In the genomic region with DNA sequence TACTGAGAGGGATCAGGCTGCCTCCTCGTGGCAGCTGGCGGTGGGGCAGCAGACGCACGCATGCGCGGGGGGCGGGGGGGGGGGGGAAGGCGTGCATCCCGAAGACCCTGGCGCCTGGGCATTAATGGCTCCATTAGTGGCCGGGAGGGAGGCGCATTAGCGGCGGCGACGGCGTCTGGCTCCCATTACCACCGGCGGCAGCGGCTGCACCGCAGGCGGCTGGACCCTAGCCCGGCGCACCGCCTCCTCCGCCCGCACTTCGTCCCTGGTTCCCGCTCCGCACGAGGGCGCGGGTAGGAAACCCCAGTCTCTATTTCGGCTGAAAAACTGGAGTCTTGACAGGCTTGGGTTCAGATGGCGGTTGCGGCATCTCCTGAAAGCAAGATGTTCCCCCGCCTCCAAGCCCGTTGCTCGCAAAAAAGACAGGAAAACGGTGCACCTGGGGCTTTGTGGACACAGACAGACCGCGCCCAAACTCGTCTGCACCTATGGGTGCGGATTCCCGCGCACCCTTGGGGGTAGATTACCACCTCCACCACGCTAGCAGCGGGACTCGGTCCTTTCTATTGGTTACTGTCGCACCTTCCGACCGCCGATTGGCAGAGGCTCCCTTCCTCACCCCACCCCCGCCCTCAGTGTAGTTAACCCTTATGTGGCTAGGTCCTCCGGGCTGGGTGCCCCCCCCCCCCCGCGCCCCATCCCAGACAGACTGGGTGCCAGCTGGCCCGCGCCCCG, we compare ENCODE assay signal across 9 mouse cellular contexts. TPM values are rescaled to one million over a fixed set of nuclear protein-coding genes. Genes with fewer than 3 reads are reported as not detected.
DNase-seq lines count a peak whose midpoint lies in the region; ATAC-seq and TF ChIP-seq lines count a peak whose summit lies in the region.
"Had no signal": no experiment of that assay in that cellular context is flagged by ENCODE, and none has a peak within 500 bp of the region (broad histone marks: within the 10 kb centered on the region; RNA-seq: fewer than 3 reads in every experiment).

No protein-coding gene starts in this region.

- TF ChIP-seq CTCF in E14TG2a.4 (conservative IDR thresholded peaks at IDR 0.05; ENCODE audit: low read length) = 0 out of 2 replicates have a peak, but pooled peaks have one; percentile 14
- TF ChIP-seq CTCF in liver, postnatal 0 days (IDR thresholded peaks at IDR 0.05; ENCODE audit: low read depth) = peak; percentile 73
- peak; percentile 74 for TF ChIP-seq CTCF in stomach, postnatal 0 days (IDR thresholded peaks at IDR 0.05; ENCODE audit: low read depth)

- WGBS in forebrain, embryonic 13.5 days = under 1% methylated on average over 52 of the region's 60 CpGs
- whole genome bisulfite sequencing in liver, postnatal 0 days (ENCODE audit: insufficient replicate concordance) = under 1% methylated on average over 54 of the region's 60 CpGs
- under 1% methylated on average over 52 of the region's 60 CpGs for WGBS in neural tube, embryonic 13.5 days
- 0% methylated on average over 54 of the region's 60 CpGs for WGBS in stomach, postnatal 0 days

- DNase-seq in c-Kit-positive CD71-positive TER-119-negative erythroid progenitor cells, embryonic 14.5 days (ENCODE audit: low read depth) = peak; percentile 90
- DNase-seq in heart, postnatal 25 days (ENCODE audit: low spot score) = peak; percentile 76
- DNase-seq in layer of hippocampus, adult 18-20 months (ENCODE audit: low spot score in 2 of 2) = peak; percentile 75 to 88
- DNase-seq in liver, postnatal 0 days = peak; percentile 88
- DNase-seq in stomach, postnatal 0 days (ENCODE audit: low spot score) = peak; percentile 92

- ATAC-seq in forebrain, embryonic 13.5 days = peak; percentile 75
- ATAC-seq in liver, postnatal 0 days = peak; percentile 58
- ATAC-seq in neural tube, embryonic 13.5 days (ENCODE audit: low read depth) = peak; percentile 71
- peak; percentile 67 for ATAC-seq in stomach, postnatal 0 days (ENCODE audit: low FRiP score, low TSS enrichment)

- H3K9me3 ChIP-seq in E14TG2a.4 (ENCODE audit: low read length) = no peaks in the 10 kb centered on the region
- H3K9me3 ChIP-seq in forebrain, embryonic 13.5 days (replicated peaks) = no peaks in the 10 kb centered on the region
- no peaks in the 10 kb centered on the region for H3K9me3 ChIP-seq in liver, postnatal 0 days (ENCODE audit: low read length)
- no peaks in the 10 kb centered on the region for H3K9me3 ChIP-seq in neural tube, embryonic 13.5 days
- no peaks in the 10 kb centered on the region for H3K9me3 ChIP-seq in stomach, postnatal 0 days (ENCODE audit: control insufficient read depth, low read length)

- intact Hi-C loops in heart, postnatal 25 days (cut with DNase I) = loop anchor here (1.0 to 2.0 kb wide), 2 partner anchors 30 to 38 kb away; no protein-coding TSS in a partner anchor

- peak overlapping the region; percentile 81 for H3K4me2 ChIP-seq in forebrain, embryonic 13.5 days
- H3K4me2 ChIP-seq in liver, postnatal 0 days (ENCODE audit: low read depth, low read length) = peak overlapping the region; percentile 99
- peak overlapping the region; percentile 81 for H3K4me2 ChIP-seq in neural tube, embryonic 13.5 days
- H3K4me2 ChIP-seq in stomach, postnatal 0 days (replicated peaks; ENCODE audit: low read depth) = peak overlapping the region; percentile 88

- H3K36me3 ChIP-seq in E14TG2a.4 (ENCODE audit: insufficient read depth, low read length) = peaks cover 19% of the 10 kb centered on the region
- H3K36me3 ChIP-seq in forebrain, embryonic 13.5 days (ENCODE audit: poor library complexity, severe bottlenecking) = peaks cover 12% of the 10 kb centered on the region
- H3K36me3 ChIP-seq in liver, postnatal 0 days (replicated peaks; ENCODE audit: insufficient read depth, low read length) = 0 out of 2 replicates have a peak, but pooled peaks cover 3% of the 10 kb centered on the region
- peaks cover 10% of the 10 kb centered on the region; the same call in 1 of the 2 replicates for H3K36me3 ChIP-seq in neural tube, embryonic 13.5 days
- no peaks in the 10 kb centered on the region for H3K36me3 ChIP-seq in stomach, postnatal 0 days (ENCODE audit: control insufficient read depth, insufficient read depth, low read length)

- peak overlapping the region; percentile 85 for H3K9ac ChIP-seq in forebrain, embryonic 13.5 days
- H3K9ac ChIP-seq in liver, postnatal 0 days (replicated peaks) = peak overlapping the region; percentile 68
- H3K9ac ChIP-seq in neural tube, embryonic 13.5 days = peak overlapping the region; percentile 84
- peak overlapping the region; percentile 76 for H3K9ac ChIP-seq in stomach, postnatal 0 days (ENCODE audit: low read length)

- H3K4me1 ChIP-seq in E14TG2a.4 (replicated peaks; ENCODE audit: low read depth, low read length) = peaks cover 76% of the 10 kb centered on the region
- H3K4me1 ChIP-seq in forebrain, embryonic 13.5 days = peaks cover 65% of the 10 kb centered on the region
- peaks cover 66% of the 10 kb centered on the region for H3K4me1 ChIP-seq in liver, postnatal 0 days (ENCODE audit: insufficient read depth)
- peaks cover 79% of the 10 kb centered on the region for H3K4me1 ChIP-seq in neural tube, embryonic 13.5 days (replicated peaks)
- peaks cover 13% of the 10 kb centered on the region for H3K4me1 ChIP-seq in stomach, postnatal 0 days (replicated peaks; ENCODE audit: control insufficient read depth, insufficient read depth)

- TF ChIP-seq EP300 in liver, postnatal 0 days (IDR thresholded peaks at IDR 0.05; ENCODE audit: low read depth) = no peak
- TF ChIP-seq EP300 in stomach, postnatal 0 days (optimal IDR thresholded peaks at IDR 0.05) = no peak

- peaks cover 3% of the 10 kb centered on the region; the same call in 1 of the 2 replicates for H3K27me3 ChIP-seq in E14TG2a.4 (ENCODE audit: insufficient read depth, low read length)
- H3K27me3 ChIP-seq in forebrain, embryonic 13.5 days = no peaks in the 10 kb centered on the region
- no peaks in the 10 kb centered on the region for H3K27me3 ChIP-seq in liver, postnatal 0 days (ENCODE audit: insufficient read depth, low read length)
- H3K27me3 ChIP-seq in neural tube, embryonic 13.5 days = no peaks in the 10 kb centered on the region
- H3K27me3 ChIP-seq in stomach, postnatal 0 days (ENCODE audit: control insufficient read depth, insufficient read depth, low read length) = no peaks in the 10 kb centered on the region

- peak overlapping the region; percentile 100 for H3K27ac ChIP-seq in forebrain, embryonic 13.5 days
- peak overlapping the region; percentile 96 for H3K27ac ChIP-seq in liver, postnatal 0 days (ENCODE audit: low read depth)
- H3K27ac ChIP-seq in neural tube, embryonic 13.5 days (replicated peaks) = peak overlapping the region; percentile 100
- H3K27ac ChIP-seq in stomach, postnatal 0 days (replicated peaks) = peak overlapping the region; percentile 98

- peak overlapping the region; percentile 90 for H3K4me3 ChIP-seq in E14TG2a.4 (replicated peaks; ENCODE audit: low read length)
- peak overlapping the region; percentile 76 for H3K4me3 ChIP-seq in forebrain, embryonic 13.5 days
- H3K4me3 ChIP-seq in liver, postnatal 0 days (ENCODE audit: low read depth, low read length) = peak overlapping the region; percentile 70
- H3K4me3 ChIP-seq in neural tube, embryonic 13.5 days = peak overlapping the region; percentile 85
- H3K4me3 ChIP-seq in stomach, postnatal 0 days (ENCODE audit: low read depth, low read length) = peak overlapping the region; percentile 58

RNA-seq across cellular contexts. Expression of gene Cic, which starts 11.0 kb away (rescaled TPM):
- 45.9 and 47.0 TPM in 2 replicates for polyA plus RNA-seq in forebrain, embryonic 13.5 days (2015; fragmentation: Nextera tagmentation; extraction: Ambion mirVana)
- total RNA-seq in heart, postnatal 25 days (2021) = 10 to 100 TPM; 61.9 to 65.9 TPM
- 100 to 1,000 TPM; 198 to 203 TPM for total RNA-seq in layer of hippocampus, adult 18-20 months (2021)
- polyA plus RNA-seq in liver, postnatal 0 days (2015; fragmentation: Nextera tagmentation; extraction: Ambion mirVana) = 8.9 and 9.7 TPM in 2 replicates
- polyA plus RNA-seq in neural tube, embryonic 13.5 days (2015; fragmentation: Nextera tagmentation; extraction: Ambion mirVana) = 40.2 and 43.4 TPM in 2 replicates
- 15.0 and 15.9 TPM in 2 replicates for polyA plus RNA-seq in stomach, postnatal 0 days (2015; fragmentation: Nextera tagmentation; extraction: Ambion mirVana)

RNA-seq across cellular contexts. Expression of gene Pafah1b3, which starts 19.3 kb away (rescaled TPM):
- 513 and 525 TPM in 2 replicates for polyA plus RNA-seq in forebrain, embryonic 13.5 days (2015; fragmentation: Nextera tagmentation; extraction: Ambion mirVana)
- 1 to 10 TPM; 2.7 to 4.3 TPM for total RNA-seq in heart, postnatal 25 days (2021)
- total RNA-seq in layer of hippocampus, adult 18-20 months (2021) = 10 to 100 TPM; 19.3 to 27.7 TPM
- 23.4 and 25.4 TPM in 2 replicates for polyA plus RNA-seq in liver, postnatal 0 days (2015; fragmentation: Nextera tagmentation; extraction: Ambion mirVana)
- polyA plus RNA-seq in neural tube, embryonic 13.5 days (2015; fragmentation: Nextera tagmentation; extraction: Ambion mirVana) = 525 and 535 TPM in 2 replicates
- polyA plus RNA-seq in stomach, postnatal 0 days (2015; fragmentation: Nextera tagmentation; extraction: Ambion mirVana) = 125 and 126 TPM in 2 replicates

RNA-seq across cellular contexts. Expression of gene Prr19, which starts 22.7 kb away (rescaled TPM):
- polyA plus RNA-seq in forebrain, embryonic 13.5 days (2015; fragmentation: Nextera tagmentation; extraction: Ambion mirVana) = 0.93 and 1.6 TPM in 2 replicates
- total RNA-seq in heart, postnatal 25 days (2021) = not detected
- not detected for total RNA-seq in layer of hippocampus, adult 18-20 months (2021)
- polyA plus RNA-seq in liver, postnatal 0 days (2015; fragmentation: Nextera tagmentation; extraction: Ambion mirVana) = not detected in 2 replicates
- polyA plus RNA-seq in neural tube, embryonic 13.5 days (2015; fragmentation: Nextera tagmentation; extraction: Ambion mirVana) = 2.1 and 2.9 TPM in 2 replicates
- polyA plus RNA-seq in stomach, postnatal 0 days (2015; fragmentation: Nextera tagmentation; extraction: Ambion mirVana) = 0.07 TPM in 1 of 2 replicates, not detected in the other
- total RNA-seq: gastrocnemius, adult 8-10 months had no signal

RNA-seq across cellular contexts. Expression of gene Tmem145, which starts 27.4 kb away (rescaled TPM):
- 14.1 and 16.4 TPM in 2 replicates for polyA plus RNA-seq in forebrain, embryonic 13.5 days (2015; fragmentation: Nextera tagmentation; extraction: Ambion mirVana)
- not detected for total RNA-seq in heart, postnatal 25 days (2021)
- total RNA-seq in layer of hippocampus, adult 18-20 months (2021) = 10 to 100 TPM; 23.0 to 25.0 TPM
- not detected in 2 replicates for polyA plus RNA-seq in liver, postnatal 0 days (2015; fragmentation: Nextera tagmentation; extraction: Ambion mirVana)
- polyA plus RNA-seq in neural tube, embryonic 13.5 days (2015; fragmentation: Nextera tagmentation; extraction: Ambion mirVana) = 51.7 and 52.2 TPM in 2 replicates
- 0.67 and 1.1 TPM in 2 replicates for polyA plus RNA-seq in stomach, postnatal 0 days (2015; fragmentation: Nextera tagmentation; extraction: Ambion mirVana)
- total RNA-seq: gastrocnemius, adult 8-10 months had no signal

RNA-seq across cellular contexts. Expression of gene Erf, which starts 27.9 kb away (rescaled TPM):
- polyA plus RNA-seq in forebrain, embryonic 13.5 days (2015; fragmentation: Nextera tagmentation; extraction: Ambion mirVana) = 5.5 and 5.8 TPM in 2 replicates
- 10 to 100 TPM; 19.2 to 29.6 TPM for total RNA-seq in heart, postnatal 25 days (2021)
- 10 to 100 TPM; 43.1 to 46.3 TPM for total RNA-seq in layer of hippocampus, adult 18-20 months (2021)
- polyA plus RNA-seq in liver, postnatal 0 days (2015; fragmentation: Nextera tagmentation; extraction: Ambion mirVana) = 4.6 and 5.2 TPM in 2 replicates
- polyA plus RNA-seq in neural tube, embryonic 13.5 days (2015; fragmentation: Nextera tagmentation; extraction: Ambion mirVana) = 4.9 and 8.0 TPM in 2 replicates
- 8.1 and 8.8 TPM in 2 replicates for polyA plus RNA-seq in stomach, postnatal 0 days (2015; fragmentation: Nextera tagmentation; extraction: Ambion mirVana)

Comparison
In these comparisons a context has a peak if more than half of its experiments do, and no peak if none do; other contexts are left out.
1. Peak in every context shown above with its lines: DNase-seq, ATAC-seq, H3K4me3 ChIP-seq and H3K27ac ChIP-seq.
2. CTCF ChIP-seq: peak in every context shown above with its lines; median percentile 74 in stomach, postnatal 0 days; 73 in liver, postnatal 0 days; 14 in E14TG2a.4.